In genomic region chr10:95550506-95550905, GRCm38 (mm10) we compare ENCODE assay signal across 1 mouse cellular context.
TF ChIP-seq lines count a peak whose summit lies in the region.

No protein-coding gene starts in this region.

TF ChIP-seq in MEL, 35 proteins besides CTCF, POLR2A, EP300 and RAD21:
- TF ChIP-seq SMC3 (IDR thresholded peaks at IDR 0.05; ENCODE audit: low read depth, low read length), result peak; percentile 75
- peak; percentile 83 for TF ChIP-seq ZC3H11A (IDR thresholded peaks at IDR 0.05; ENCODE audit: low read depth, low read length)
- no peak for TF ChIP-seq NRF1 (IDR thresholded peaks at IDR 0.05; ENCODE audit: insufficient read depth, low read depth, low read length, poor library complexity, severe bottlenecking)
TF ChIP-seq in MEL: peak in this region for 2.
